Mouse (Mus musculus) bone marrow, adult 2 months (tissue): Measurements from ENCODE around the gene Rabep2.

ENCODE experiments used
- CTCF ChIP-seq: fragments of 200-500 bp; IDR thresholded peaks from 2 replicates; pipeline ENCODE4 v1.5.1; 2011; ENCODE audit warnings: low read length, control low read depth; ENCODE audit not compliant: control insufficient read depth, insufficient read depth
- POLR2A ChIP-seq: fragments of 200-500 bp; IDR thresholded peaks from 2 replicates; pipeline ENCODE4 v1.6.1; 2011; ENCODE audit warnings: low read depth, mild to moderate bottlenecking, control low read depth, low read length, borderline replicate concordance; ENCODE audit not compliant: control insufficient read depth

- TF ChIP-seq POLR2A (no peak), CTCF (no peak)
Observed at GRCm38 (mm10) chr7:126397822-126398221, 30.7 kb upstream of the Rabep2 start.
